Mouse (Mus musculus): Measurements from ENCODE around the gene Lrrtm1. TPM values are rescaled to one million over a fixed set of nuclear protein-coding genes. Genes with fewer than 3 reads are reported as not detected.

Lrrtm1 gene
- polyA plus RNA-seq, 1 experiment from 2014 or later = 4.7 TPM

GRCm38 (mm10) chr6:77253480-77253879, 11.0 kb downstream of the Lrrtm1 start:
- Histone ChIP-seq H3K9me3 (no peaks in the 10 kb centered on the region), H3K4me3 (replicated peaks) (no peak overlapping the region), H3K27ac (no peak overlapping the region), H3K9ac (no peak overlapping the region), H3K27me3 (replicated peaks) (no peaks in the 10 kb centered on the region), H3K4me1 (replicated peaks) (no peaks in the 10 kb centered on the region), H3K4me2 (replicated peaks) (no peak overlapping the region), H3K36me3 (no peaks in the 10 kb centered on the region)
- 82% methylated on average over 5 of the region's 5 CpGs for WGBS
- no peak for ATAC-seq

GRCm38 (mm10) chr6:77256348-77256747, 13.9 kb downstream of the Lrrtm1 start:
- ATAC-seq = no peak
- Histone ChIP-seq H3K27me3 (replicated peaks) (no peaks in the 10 kb centered on the region), H3K4me1 (replicated peaks) (no peaks in the 10 kb centered on the region), H3K4me3 (replicated peaks) (no peak overlapping the region), H3K27ac (no peak overlapping the region), H3K4me2 (replicated peaks) (no peak overlapping the region), H3K9ac (no peak overlapping the region), H3K36me3 (no peaks in the 10 kb centered on the region), H3K9me3 (no peaks in the 10 kb centered on the region)
- WGBS = 90% methylated on average over 4 of the region's 4 CpGs

GRCm38 (mm10) chr6:77257358-77258105, 15.0 kb downstream of the Lrrtm1 start:
- H3K9ac ChIP-seq = no peak overlapping the region
- no peaks in the 10 kb centered on the region for H3K9me3 ChIP-seq
- no peak for ATAC-seq
- H3K27me3 ChIP-seq (replicated peaks) = no peaks in the 10 kb centered on the region
- H3K4me3 ChIP-seq (replicated peaks) = no peak overlapping the region
- H3K36me3 ChIP-seq = no peaks in the 10 kb centered on the region
- H3K4me2 ChIP-seq (replicated peaks) = no peak overlapping the region
- no peak overlapping the region for H3K27ac ChIP-seq
- H3K4me1 ChIP-seq (replicated peaks) = no peaks in the 10 kb centered on the region
- 32% methylated on average over 7 of the region's 7 CpGs for WGBS

GRCm38 (mm10) chr6:77265163-77265562, 22.7 kb downstream of the Lrrtm1 start:
- WGBS = 46% methylated on average over 3 of the region's 3 CpGs

GRCm38 (mm10) chr6:77278794-77279193, 36.3 kb downstream of the Lrrtm1 start:
- no peak for ATAC-seq
- 89% methylated on average over 5 of the region's 5 CpGs for WGBS
- no peaks in the 10 kb centered on the region for H3K36me3 ChIP-seq
- no peak overlapping the region for H3K9ac ChIP-seq
- H3K4me1 ChIP-seq (replicated peaks) = no peaks in the 10 kb centered on the region
- H3K27ac ChIP-seq = no peak overlapping the region
- no peaks in the 10 kb centered on the region for H3K9me3 ChIP-seq
- no peak overlapping the region for H3K4me3 ChIP-seq (replicated peaks)
- no peaks in the 10 kb centered on the region for H3K27me3 ChIP-seq (replicated peaks)
- H3K4me2 ChIP-seq (replicated peaks) = no peak overlapping the region

More at GRCm38 (mm10) chr6:77265163-77265562, 22.7 kb downstream of the Lrrtm1 start:
- Histone ChIP-seq H3K9me3 (no peaks in the 10 kb centered on the region), H3K27ac (no peak overlapping the region), H3K27me3 (replicated peaks) (no peaks in the 10 kb centered on the region), H3K4me3 (replicated peaks) (no peak overlapping the region), H3K4me2 (replicated peaks) (no peak overlapping the region), H3K4me1 (replicated peaks) (no peaks in the 10 kb centered on the region), H3K9ac (no peak overlapping the region), H3K36me3 (no peaks in the 10 kb centered on the region)
- ATAC-seq = no peak

- H3K27me3 ChIP-seq (replicated peaks) = no peaks in the 10 kb centered on the region
- no peaks in the 10 kb centered on the region for H3K9me3 ChIP-seq
- H3K4me1 ChIP-seq (replicated peaks) = no peaks in the 10 kb centered on the region
- H3K27ac ChIP-seq = no peak overlapping the region
- no peak overlapping the region for H3K4me2 ChIP-seq (replicated peaks)
- ATAC-seq = no peak
- no peak overlapping the region for H3K9ac ChIP-seq
- H3K36me3 ChIP-seq = no peaks in the 10 kb centered on the region
- WGBS = 87% methylated on average over 5 of the region's 5 CpGs
- no peak overlapping the region for H3K4me3 ChIP-seq (replicated peaks)
These were observed 43.8 kb downstream of the Lrrtm1 start for GRCm38 (mm10) chr6:77286317-77286716.

GRCm38 (mm10) chr6:77288402-77288801, 45.9 kb downstream of the Lrrtm1 start:
- Histone ChIP-seq H3K36me3 (no peaks in the 10 kb centered on the region), H3K9me3 (no peaks in the 10 kb centered on the region), H3K4me2 (replicated peaks) (no peak overlapping the region), H3K27me3 (replicated peaks) (no peaks in the 10 kb centered on the region), H3K4me3 (replicated peaks) (no peak overlapping the region), H3K9ac (no peak overlapping the region), H3K27ac (no peak overlapping the region), H3K4me1 (replicated peaks) (no peaks in the 10 kb centered on the region)
- no peak for ATAC-seq

GRCm38 (mm10) chr6:77291415-77291814, 48.9 kb downstream of the Lrrtm1 start:
- Histone ChIP-seq H3K9ac (no peak overlapping the region), H3K27ac (no peak overlapping the region), H3K4me3 (replicated peaks) (no peak overlapping the region), H3K27me3 (replicated peaks) (no peaks in the 10 kb centered on the region), H3K36me3 (no peaks in the 10 kb centered on the region), H3K4me2 (replicated peaks) (no peak overlapping the region), H3K4me1 (replicated peaks) (no peaks in the 10 kb centered on the region), H3K9me3 (no peaks in the 10 kb centered on the region)
- ATAC-seq = no peak
- WGBS = 75% methylated on average over 6 of the region's 6 CpGs

- no peak overlapping the region for H3K9ac ChIP-seq
- H3K4me1 ChIP-seq (replicated peaks) = no peaks in the 10 kb centered on the region
- WGBS = 88% methylated on average over 1 of the region's 1 CpGs
- H3K27ac ChIP-seq = no peak overlapping the region
- no peaks in the 10 kb centered on the region for H3K9me3 ChIP-seq
- ATAC-seq = no peak
- no peaks in the 10 kb centered on the region for H3K36me3 ChIP-seq
- H3K4me2 ChIP-seq (replicated peaks) = no peak overlapping the region
- no peak overlapping the region for H3K4me3 ChIP-seq (replicated peaks)
- H3K27me3 ChIP-seq (replicated peaks) = no peaks in the 10 kb centered on the region
These were observed 58.8 kb downstream of the Lrrtm1 start for GRCm38 (mm10) chr6:77301305-77301704.

- no peak overlapping the region for H3K4me3 ChIP-seq (replicated peaks)
- no peak overlapping the region for H3K27ac ChIP-seq
- no peaks in the 10 kb centered on the region for H3K9me3 ChIP-seq
- H3K36me3 ChIP-seq = no peaks in the 10 kb centered on the region
- WGBS = 94% methylated on average over 3 of the region's 3 CpGs
- H3K9ac ChIP-seq = no peak overlapping the region
- no peak for ATAC-seq
- no peak overlapping the region for H3K4me2 ChIP-seq (replicated peaks)
- no peaks in the 10 kb centered on the region for H3K27me3 ChIP-seq (replicated peaks)
- H3K4me1 ChIP-seq (replicated peaks) = no peaks in the 10 kb centered on the region
These were observed 64.3 kb downstream of the Lrrtm1 start for GRCm38 (mm10) chr6:77306796-77307195.
